Mouse (Mus musculus) heart, embryonic 10.5 days (tissue): Measurements from ENCODE around the gene Atad1. TPM values are rescaled to one million over a fixed set of nuclear protein-coding genes. Genes with fewer than 3 reads are reported as not detected.

Experiments
- DNase-seq: peaks from one replicate; pipeline ENCODE4 v3.0.0-alpha.2; 2017; ENCODE audit warnings: low spot score
- H3K27ac ChIP-seq: fragments of 300-500 bp; sonication (generic); 2 replicates; pipeline ENCODE4 v1.5.1; 2016; ENCODE audit warnings: mild to moderate bottlenecking
- H3K27me3 ChIP-seq: fragments of 300-500 bp; sonication (generic); 2 replicates; pipeline ENCODE4 v1.6.1; 2016; ENCODE audit warnings: mild to moderate bottlenecking; ENCODE audit not compliant: poor library complexity, insufficient read depth, severe bottlenecking
- H3K36me3 ChIP-seq: fragments of 300-500 bp; sonication (generic); 2 replicates; pipeline ENCODE4 v1.6.1; 2016; ENCODE audit warnings: mild to moderate bottlenecking, moderate library complexity
- H3K4me1 ChIP-seq: fragments of 300-500 bp; sonication (generic); 2 replicates; pipeline ENCODE4 v1.6.1; 2016; ENCODE audit warnings: mild to moderate bottlenecking
- H3K4me3 ChIP-seq: fragments of 300-500 bp; sonication (generic); 2 replicates; pipeline ENCODE4 v1.5.1; 2016; ENCODE audit warnings: mild to moderate bottlenecking, moderate library complexity
- H3K9me3 ChIP-seq: fragments of 300-500 bp; sonication (generic); 2 replicates; pipeline ENCODE4 v1.6.1; 2016; ENCODE audit warnings: mild to moderate bottlenecking, moderate library complexity
- WGBS: fragments of 180-500 bp; shearing (Covaris S2); methylation state at CpG from one replicate; pipeline ENCODE4 v1.1.7; 2016; 5-methylcytosine and 5-hydroxymethylcytosine counted together
- polyA plus RNA-seq: library from polyadenylated mRNA; unstranded; fragments of >200 nt; fragmentation: Nextera tagmentation; extraction: Ambion mirVana; gene quantifications from 2 replicates; pipeline ENCODE4 v1.2.1, GENCODE M21; 2016

Atad1 gene
- polyA plus RNA-seq, 1 experiment from 2014 or later = 63.4 TPM

DNA sequence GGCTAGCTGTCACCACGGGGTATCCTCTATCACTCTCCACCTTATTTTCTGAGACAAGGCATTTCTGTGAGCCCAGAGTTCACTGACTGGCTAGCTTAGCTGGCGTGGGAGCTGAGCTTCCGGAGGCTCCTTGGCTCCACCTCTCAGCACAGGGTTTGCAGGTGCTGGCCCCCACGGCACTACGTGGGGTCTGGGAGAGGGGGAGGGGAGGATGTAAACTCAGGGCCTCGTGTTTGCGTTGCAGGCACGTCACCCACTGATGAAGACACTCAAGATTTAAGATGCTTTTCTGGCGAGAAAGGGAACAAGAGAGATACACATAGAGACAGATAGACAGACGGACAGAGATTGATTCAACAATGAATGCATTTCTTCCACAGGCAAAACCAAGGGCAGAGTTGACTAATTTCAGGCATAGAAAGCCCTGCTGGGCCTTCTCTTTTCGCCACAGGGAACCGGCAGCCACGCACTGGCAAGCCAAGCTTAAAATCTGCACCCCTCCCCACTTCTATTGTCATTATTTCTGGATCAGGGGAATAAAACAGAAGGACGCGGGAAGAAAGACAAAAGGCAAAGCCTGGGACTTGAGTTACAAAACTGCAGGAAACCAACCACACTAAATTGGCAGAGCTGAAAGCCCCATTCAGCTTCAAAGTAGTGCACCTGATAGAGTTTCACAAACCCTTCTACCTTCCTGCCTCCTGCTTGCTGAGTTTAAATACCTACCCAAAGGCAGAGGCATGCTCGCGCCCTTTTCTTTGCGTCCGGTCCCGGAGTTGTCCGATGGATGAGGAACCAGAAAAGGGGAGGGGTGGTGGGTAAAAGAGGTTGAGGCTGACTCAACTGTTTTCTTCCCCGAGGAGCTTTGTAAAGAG lies 12.9 kb downstream of the Atad1 start:
- H3K27me3 ChIP-seq = peaks cover 40% of the 10 kb centered on the region
- WGBS = 5% methylated on average over 22 of the region's 22 CpGs
- H3K4me1 ChIP-seq = peaks cover 11% of the 10 kb centered on the region
- no peak overlapping the region for H3K27ac ChIP-seq
- no peak for DNase-seq
- H3K9me3 ChIP-seq = no peaks in the 10 kb centered on the region
- H3K36me3 ChIP-seq = no peaks in the 10 kb centered on the region
- H3K4me3 ChIP-seq = peak overlapping the region; percentile 44

DNA sequence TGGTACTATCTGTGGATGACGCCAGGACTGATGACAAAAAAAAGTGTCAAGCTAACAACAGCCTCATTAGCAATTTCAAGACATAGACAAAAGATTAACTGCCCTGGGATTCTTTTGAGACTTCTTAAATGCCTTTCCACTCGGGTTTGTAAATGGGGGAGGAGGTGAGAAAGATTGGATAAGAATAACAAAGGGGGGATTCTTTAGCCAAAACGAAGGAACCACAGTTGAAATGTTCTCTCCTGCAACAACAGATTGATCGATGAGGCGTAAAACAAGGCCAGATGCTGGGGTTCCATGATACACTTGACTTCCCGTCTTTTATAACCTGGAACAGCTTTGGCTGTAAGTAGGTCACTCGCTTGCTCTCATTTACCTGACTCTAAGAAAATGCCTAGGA lies 15.8 kb downstream of the Atad1 start:
- 37% methylated on average over 7 of the region's 7 CpGs for whole genome bisulfite sequencing
- H3K4me1 ChIP-seq = peaks cover 11% of the 10 kb centered on the region
- H3K9me3 ChIP-seq = no peaks in the 10 kb centered on the region
- DNase-seq = no peak
- H3K4me3 ChIP-seq = no peak overlapping the region
- peaks cover 32% of the 10 kb centered on the region for H3K27me3 ChIP-seq
- H3K27ac ChIP-seq = no peak overlapping the region
- no peaks in the 10 kb centered on the region for H3K36me3 ChIP-seq

DNA sequence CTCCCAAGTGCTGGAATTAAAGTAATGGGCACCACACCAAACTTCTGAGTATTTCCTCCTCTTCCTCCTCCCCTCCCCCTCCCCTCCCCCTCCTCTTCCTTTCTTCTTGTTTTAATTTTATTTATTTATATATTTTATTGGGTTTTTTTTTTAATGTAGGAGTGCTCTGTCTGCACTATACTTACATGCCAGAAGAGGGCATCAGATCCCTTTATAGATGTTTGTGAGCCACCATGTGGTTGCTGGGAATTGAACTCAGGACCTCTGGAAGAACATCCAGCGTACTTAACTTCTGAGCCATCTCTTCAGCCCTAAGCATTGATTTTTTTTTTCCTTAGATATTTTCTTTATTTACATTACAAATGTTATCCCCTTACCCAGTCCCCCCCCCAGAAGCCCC lies 19.3 kb downstream of the Atad1 start:
- WGBS = 88% methylated on average over 1 of the region's 1 CpGs
- Histone ChIP-seq H3K4me3 (no peak overlapping the region), H3K36me3 (no peaks in the 10 kb centered on the region), H3K27me3 (peaks cover 5% of the 10 kb centered on the region; the same call in 1 of the 2 replicates), H3K27ac (no peak overlapping the region), H3K4me1 (no peaks in the 10 kb centered on the region), H3K9me3 (no peaks in the 10 kb centered on the region)
- DNase-seq = no peak

DNA sequence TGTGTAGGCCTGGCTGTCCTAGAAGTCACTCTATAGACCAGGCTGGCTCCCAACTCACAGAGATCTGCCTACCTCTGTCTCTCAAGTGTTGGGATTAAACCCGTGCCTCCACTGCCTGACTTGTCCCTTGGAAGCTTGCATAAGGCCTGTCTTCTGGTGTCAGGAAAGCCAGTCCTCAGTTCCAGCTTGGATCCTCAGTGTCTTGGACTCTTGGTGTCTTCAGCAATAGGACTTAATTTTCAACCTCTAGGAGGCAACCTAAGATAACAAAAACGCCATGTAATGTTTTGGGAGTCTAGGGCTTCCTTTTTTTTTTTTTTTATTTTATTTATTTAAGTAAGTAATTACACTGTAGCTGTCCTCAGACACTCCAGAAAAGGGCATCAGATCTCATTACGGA lies 22.0 kb downstream of the Atad1 start:
- WGBS = 58% methylated on average over 3 of the region's 3 CpGs
- no peaks in the 10 kb centered on the region for H3K27me3 ChIP-seq
- no peaks in the 10 kb centered on the region for H3K4me1 ChIP-seq
- H3K4me3 ChIP-seq = no peak overlapping the region
- no peaks in the 10 kb centered on the region for H3K9me3 ChIP-seq
- DNase-seq = no peak
- H3K27ac ChIP-seq = no peak overlapping the region
- H3K36me3 ChIP-seq = no peaks in the 10 kb centered on the region

DNA sequence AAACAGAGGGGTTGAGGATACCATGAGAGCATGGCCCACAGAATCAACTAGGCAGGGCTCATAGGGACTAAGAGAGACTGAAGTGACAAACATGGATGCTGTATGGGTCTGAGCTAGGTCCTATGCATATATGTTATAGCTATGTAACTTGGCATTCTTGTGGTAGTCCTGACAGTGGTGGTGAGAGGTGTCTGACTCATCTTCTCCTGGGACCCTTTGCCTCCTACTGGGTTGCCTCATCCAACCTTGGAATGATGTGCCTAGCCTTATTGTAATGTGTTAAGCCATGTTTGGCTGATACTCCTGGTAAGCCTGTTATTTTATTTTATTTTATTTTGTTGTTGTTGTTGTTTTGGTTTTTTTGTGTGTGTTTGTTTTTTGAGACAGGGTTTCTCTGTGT lies 23.9 kb downstream of the Atad1 start:
- no peak for DNase-seq
- no peaks in the 10 kb centered on the region for H3K9me3 ChIP-seq
- no peaks in the 10 kb centered on the region for H3K36me3 ChIP-seq
- no peak overlapping the region for H3K27ac ChIP-seq
- H3K27me3 ChIP-seq = no peaks in the 10 kb centered on the region
- no peak overlapping the region for H3K4me3 ChIP-seq
- peaks cover 12% of the 10 kb centered on the region; the same call in 1 of the 2 replicates for H3K4me1 ChIP-seq

GRCm38 (mm10) chr19:32715201-32715600 lies 24.4 kb downstream of the Atad1 start:
- no peak overlapping the region for H3K27ac ChIP-seq
- DNase-seq = peak; percentile 79
- no peaks in the 10 kb centered on the region for H3K9me3 ChIP-seq
- H3K4me1 ChIP-seq = peaks cover 12% of the 10 kb centered on the region; the same call in 1 of the 2 replicates
- WGBS = 12% methylated on average over 3 of the region's 3 CpGs
- no peaks in the 10 kb centered on the region for H3K27me3 ChIP-seq
- no peak overlapping the region for H3K4me3 ChIP-seq
- H3K36me3 ChIP-seq = no peaks in the 10 kb centered on the region

GRCm38 (mm10) chr19:32713471-32713870 lies 26.1 kb downstream of the Atad1 start:
- Histone ChIP-seq H3K4me3 (no peak overlapping the region), H3K36me3 (peaks cover 5% of the 10 kb centered on the region; the same call in 1 of the 2 replicates), H3K27me3 (no peaks in the 10 kb centered on the region), H3K4me1 (peaks cover 14% of the 10 kb centered on the region; the same call in 1 of the 2 replicates), H3K27ac (no peak overlapping the region), H3K9me3 (no peaks in the 10 kb centered on the region)
- 80% methylated on average over 3 of the region's 3 CpGs for WGBS
- no peak for DNase-seq

DNA sequence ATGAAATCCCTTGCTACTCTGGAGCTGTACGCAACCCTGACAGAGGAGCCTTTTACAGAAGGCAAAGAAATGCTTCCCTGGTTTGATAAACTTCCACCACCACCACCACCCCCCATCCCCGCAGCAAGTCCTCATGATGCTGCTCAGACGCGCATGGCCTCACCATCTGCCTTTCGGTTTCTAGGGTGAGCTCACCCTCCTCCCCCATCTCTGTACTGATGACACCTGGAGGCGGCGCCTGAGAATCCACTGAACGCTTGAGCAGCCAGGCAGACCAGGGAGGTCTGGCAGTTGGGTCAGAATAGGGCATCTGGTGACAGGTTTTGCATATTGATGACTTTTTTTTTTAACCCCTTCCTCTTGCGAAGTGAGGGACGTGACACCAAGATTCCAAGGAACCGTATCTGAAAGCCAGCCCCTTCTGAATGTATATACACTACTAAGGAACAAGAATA lies 27.0 kb downstream of the Atad1 start:
- H3K36me3 ChIP-seq = peaks cover 5% of the 10 kb centered on the region; the same call in 1 of the 2 replicates
- peak overlapping the region; percentile 96 for H3K27ac ChIP-seq
- H3K4me1 ChIP-seq = peaks cover 14% of the 10 kb centered on the region; the same call in 1 of the 2 replicates
- peak; percentile 91 for DNase-seq
- H3K9me3 ChIP-seq = no peaks in the 10 kb centered on the region
- no peaks in the 10 kb centered on the region for H3K27me3 ChIP-seq
- WGBS = 2% methylated on average over 11 of the region's 11 CpGs
- H3K4me3 ChIP-seq = peak overlapping the region; percentile 89

- H3K4me1 ChIP-seq = peaks cover 14% of the 10 kb centered on the region; the same call in 1 of the 2 replicates
- H3K36me3 ChIP-seq = peaks cover 6% of the 10 kb centered on the region; the same call in 1 of the 2 replicates
- peak; percentile 95 for DNase-seq
- WGBS = under 1% methylated on average over 63 of the region's 63 CpGs
- peak overlapping the region; percentile 89 for H3K4me3 ChIP-seq
- peak overlapping the region; percentile 96 for H3K27ac ChIP-seq
- H3K27me3 ChIP-seq = no peaks in the 10 kb centered on the region
- no peaks in the 10 kb centered on the region for H3K9me3 ChIP-seq
Measured at GRCm38 (mm10) chr19:32711761-32712541, 27.6 kb downstream of the Atad1 start.

GRCm38 (mm10) chr19:32710288-32710687 lies 29.3 kb downstream of the Atad1 start:
- Histone ChIP-seq H3K4me1 (peaks cover 14% of the 10 kb centered on the region; the same call in 1 of the 2 replicates), H3K9me3 (no peaks in the 10 kb centered on the region), H3K27me3 (no peaks in the 10 kb centered on the region), H3K36me3 (peaks cover 20% of the 10 kb centered on the region), H3K27ac (no peak overlapping the region), H3K4me3 (no peak overlapping the region)
- no peak for DNase-seq
- 76% methylated on average over 3 of the region's 3 CpGs for whole genome bisulfite sequencing

- H3K4me1 ChIP-seq = peaks cover 14% of the 10 kb centered on the region; the same call in 1 of the 2 replicates
- DNase-seq = no peak
- no peak overlapping the region for H3K27ac ChIP-seq
- peaks cover 32% of the 10 kb centered on the region for H3K36me3 ChIP-seq
- no peaks in the 10 kb centered on the region for H3K9me3 ChIP-seq
- H3K4me3 ChIP-seq = no peak overlapping the region
- no peaks in the 10 kb centered on the region for H3K27me3 ChIP-seq
- WGBS = 86% methylated on average over 5 of the region's 5 CpGs
Measured at GRCm38 (mm10) chr19:32708996-32709395, 30.6 kb downstream of the Atad1 start.

GRCm38 (mm10) chr19:32702191-32702590 lies 37.4 kb downstream of the Atad1 start:
- H3K27me3 ChIP-seq = no peaks in the 10 kb centered on the region
- 85% methylated on average over 3 of the region's 3 CpGs for WGBS
- peaks cover 83% of the 10 kb centered on the region for H3K36me3 ChIP-seq
- no peaks in the 10 kb centered on the region for H3K4me1 ChIP-seq
- no peaks in the 10 kb centered on the region for H3K9me3 ChIP-seq
- no peak for DNase-seq
- H3K27ac ChIP-seq = no peak overlapping the region
- H3K4me3 ChIP-seq = no peak overlapping the region

DNA sequence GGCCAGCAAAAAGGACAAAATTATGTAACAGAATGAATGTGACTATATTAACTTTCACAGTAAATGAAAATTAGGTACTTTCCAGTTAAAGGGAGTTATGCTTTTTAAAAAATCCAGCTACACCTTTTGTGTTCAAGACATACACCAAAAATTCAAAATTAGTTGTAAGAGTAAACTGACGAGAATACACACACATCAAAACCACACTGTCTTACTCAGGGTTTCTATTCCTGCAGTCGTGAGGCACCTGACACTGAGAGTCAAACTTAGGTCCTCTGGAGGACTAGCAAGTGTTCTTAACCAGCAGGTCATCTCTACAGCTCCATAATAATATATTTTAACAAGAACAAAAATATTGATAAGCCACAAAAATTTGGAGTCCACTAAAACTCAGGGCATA lies 42.9 kb downstream of the Atad1 start:
- peaks cover 90% of the 10 kb centered on the region for H3K36me3 ChIP-seq
- no peak overlapping the region for H3K4me3 ChIP-seq
- H3K9me3 ChIP-seq = no peaks in the 10 kb centered on the region
- H3K4me1 ChIP-seq = no peaks in the 10 kb centered on the region
- no peaks in the 10 kb centered on the region for H3K27me3 ChIP-seq
- WGBS = 89% methylated on average over 2 of the region's 2 CpGs
- no peak overlapping the region for H3K27ac ChIP-seq
- no peak for DNase-seq
